Mouse (Mus musculus) left cerebral cortex, adult 9 months (tissue): ENCODE data around the gene Pigh.

ENCODE experiments used
- DNase-seq, 2 experiments: peaks; one replicate each; pipeline ENCODE4 v3.0.0; 2022; ENCODE audit warnings: low spot score in 2 of 2

Gene Pigh

GRCm38 (mm10) chr12:79067526-79067925, 21.9 kb downstream of the Pigh start:
- DNase-seq: no peak

GRCm38 (mm10) chr12:79066431-79066830, 23.0 kb downstream of the Pigh start:
- no peak for DNase-seq

DNA sequence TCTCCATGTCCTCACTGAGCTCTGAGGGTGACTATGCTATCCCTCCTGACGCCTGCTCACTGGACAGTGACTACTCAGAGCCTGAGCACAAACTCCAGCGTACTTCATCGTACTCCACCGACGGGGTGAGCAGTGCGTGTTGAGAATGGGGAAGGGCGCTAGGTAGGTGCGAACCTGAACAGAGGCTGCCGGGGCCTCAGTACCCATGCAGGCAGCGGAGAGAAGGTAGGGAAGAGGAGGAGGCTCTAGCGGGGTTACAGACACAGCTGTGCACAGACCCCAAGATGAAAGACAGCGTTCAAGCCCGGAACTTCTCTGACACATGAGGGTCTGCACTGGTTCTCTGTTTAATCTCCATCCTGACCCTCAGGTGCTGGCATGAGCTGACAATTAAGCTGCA, 25.0 kb downstream of the Pigh start:
- DNase-seq: no peak

DNA sequence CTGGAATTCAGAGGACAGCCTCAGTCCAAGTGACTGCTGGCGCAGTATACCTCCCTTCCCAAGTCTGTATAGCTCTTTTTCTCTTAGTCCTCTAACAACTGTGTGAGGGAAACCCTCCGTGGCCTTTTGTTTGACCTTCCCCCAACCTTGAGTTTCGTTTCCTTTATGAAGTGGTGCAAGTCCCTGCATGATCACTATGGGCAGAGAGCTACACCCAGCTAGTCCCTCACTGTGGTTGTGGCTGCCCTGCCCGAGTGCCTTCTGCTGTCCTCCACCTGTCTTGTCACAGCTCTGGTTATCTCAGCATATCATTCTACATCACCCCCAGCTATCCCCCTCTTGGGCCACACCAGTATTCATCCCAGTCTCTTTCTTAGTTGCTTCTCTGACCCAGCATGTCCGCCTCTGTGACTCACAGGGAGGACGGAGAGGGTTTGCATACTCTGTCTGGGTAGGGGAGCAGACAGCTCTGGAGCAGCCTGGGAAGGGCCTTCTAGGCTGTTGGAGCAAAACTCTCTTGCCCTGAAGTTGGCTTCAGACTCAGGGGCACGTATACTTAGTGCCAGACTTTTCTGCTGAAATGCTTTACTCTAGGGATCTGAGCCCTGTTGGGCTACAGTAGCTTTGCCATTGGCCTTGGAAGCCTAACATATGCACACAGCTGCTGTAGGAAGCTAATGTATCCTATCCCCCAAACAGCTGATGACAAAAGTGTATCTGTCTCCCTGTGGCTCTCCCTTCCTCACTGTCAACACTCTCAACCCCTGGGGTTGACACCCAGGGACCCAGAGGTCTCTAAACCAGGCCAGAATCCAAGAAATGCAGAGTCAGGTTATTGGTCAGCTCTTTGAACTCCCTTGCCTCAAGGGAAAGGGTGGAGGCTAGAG, 28.4 kb downstream of the Pigh start:
- no peak for DNase-seq

GRCm38 (mm10) chr12:79060134-79060533, 29.3 kb downstream of the Pigh start:
- DNase-seq: no peak

DNA sequence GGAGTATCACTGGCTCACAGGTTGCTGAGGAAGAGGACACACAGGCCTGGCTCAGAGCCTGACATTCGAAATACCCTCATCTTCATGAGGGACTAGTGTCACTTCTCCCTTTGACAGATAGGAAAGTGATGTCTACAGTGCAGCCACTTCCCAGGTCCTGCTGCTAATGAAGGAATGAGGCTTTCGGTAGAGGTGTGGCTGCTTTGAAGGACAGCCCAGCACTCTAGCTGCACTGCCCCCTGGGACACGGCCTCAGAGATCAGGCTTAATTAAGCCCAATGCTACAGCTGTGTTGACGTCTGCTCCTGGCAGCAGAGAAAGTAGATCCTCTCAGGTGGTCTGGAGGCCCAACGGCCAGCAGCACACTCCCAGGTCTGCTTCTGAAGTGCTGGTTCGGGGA, 29.9 kb downstream of the Pigh start:
- DNase-seq: no peak

- peak in 1 of 2 experiments; percentile 25 for DNase-seq
These were observed 34.2 kb downstream of the Pigh start for GRCm38 (mm10) chr12:79055276-79055675.

GRCm38 (mm10) chr12:79052073-79052472, 37.4 kb downstream of the Pigh start:
- DNase-seq: no peak

- no peak for DNase-seq
These were observed 38.8 kb downstream of the Pigh start for GRCm38 (mm10) chr12:79050545-79051212.

DNA sequence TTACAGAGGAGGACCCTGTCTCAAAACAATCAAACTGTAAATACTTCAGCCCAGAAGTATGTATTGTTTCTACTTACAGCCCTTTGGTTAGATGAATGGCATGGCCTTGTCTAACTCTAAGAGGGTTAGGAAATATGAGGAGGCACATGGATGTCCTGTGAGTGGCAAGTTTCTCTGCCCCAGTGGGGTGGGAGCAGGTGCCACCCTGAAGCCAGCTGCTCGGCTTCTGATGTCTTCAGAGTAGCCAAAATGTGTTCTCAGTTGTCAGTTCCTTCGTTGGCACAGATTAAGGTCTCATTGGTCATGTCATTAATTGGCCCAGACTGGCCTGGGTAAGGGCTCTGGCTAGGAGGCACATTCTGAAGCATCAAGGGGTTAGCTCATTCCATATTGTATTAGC, 39.6 kb downstream of the Pigh start:
- DNase-seq: no peak

GRCm38 (mm10) chr12:79048898-79049297, 40.6 kb downstream of the Pigh start:
- DNase-seq: no peak

GRCm38 (mm10) chr12:79047203-79047602, 42.2 kb downstream of the Pigh start:
- no peak for DNase-seq

DNA sequence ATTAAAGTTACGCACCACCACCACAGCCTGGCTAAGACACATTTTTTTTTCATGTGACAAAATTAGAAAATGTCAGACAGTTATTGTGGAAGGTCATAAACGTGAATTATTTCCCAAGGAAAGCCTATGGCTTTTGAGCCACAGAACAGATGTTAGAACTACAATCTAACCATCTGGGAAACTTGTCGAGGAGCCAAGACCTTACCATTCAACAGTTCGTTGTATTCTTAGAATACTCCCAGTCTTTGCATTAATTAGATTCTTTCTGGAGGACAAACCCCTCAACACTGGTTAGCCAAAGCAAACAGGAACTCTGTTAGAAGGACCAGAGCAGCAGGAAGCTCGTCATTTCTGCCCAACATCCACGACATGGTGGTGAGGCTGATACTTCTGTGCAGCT, 43.3 kb downstream of the Pigh start:
- DNase-seq: no peak

DNA sequence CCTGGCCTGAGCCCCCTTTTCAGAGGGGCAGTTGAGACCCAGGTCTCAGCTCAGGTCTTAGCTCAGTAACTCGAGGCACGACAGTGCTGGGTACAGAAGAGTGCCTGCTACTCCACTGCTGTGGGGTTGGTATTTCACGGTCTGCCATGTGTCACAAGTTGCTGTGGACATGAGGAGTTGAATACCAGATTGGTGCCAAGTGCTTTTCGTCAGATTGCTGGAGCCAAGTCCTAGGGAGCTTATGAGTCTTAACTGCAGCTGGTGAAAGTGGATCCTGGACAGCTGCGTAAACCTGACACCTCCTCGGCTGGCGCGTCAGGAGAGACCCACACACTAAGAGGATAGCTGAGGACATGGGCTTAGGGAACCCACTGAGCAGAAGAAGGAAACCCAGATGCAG, 44.8 kb downstream of the Pigh start:
- DNase-seq: peak in 1 of 2 experiments; percentile 8

DNA sequence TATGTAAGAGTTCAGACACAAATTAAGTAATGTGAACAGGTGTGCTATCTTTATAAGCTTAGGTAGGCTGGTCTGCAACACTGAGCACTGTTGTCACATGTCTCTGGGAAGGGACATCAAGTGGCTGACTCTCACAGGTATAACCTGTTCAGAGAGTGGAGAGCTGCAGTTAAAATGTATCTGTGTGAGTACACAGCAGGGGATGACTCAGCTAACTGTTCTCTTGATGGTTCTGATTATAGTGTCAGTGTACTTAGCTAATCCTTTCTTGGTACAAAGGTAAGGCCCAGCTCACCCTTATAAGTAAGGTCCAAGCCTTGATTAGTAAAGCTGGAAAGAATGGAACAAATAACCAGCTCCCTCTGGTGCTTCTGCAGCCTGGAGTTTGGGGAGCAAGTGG, 48.0 kb downstream of the Pigh start:
- DNase-seq: no peak

- DNase-seq: no peak
These were observed 49.1 kb downstream of the Pigh start for GRCm38 (mm10) chr12:79040201-79040827.

DNA sequence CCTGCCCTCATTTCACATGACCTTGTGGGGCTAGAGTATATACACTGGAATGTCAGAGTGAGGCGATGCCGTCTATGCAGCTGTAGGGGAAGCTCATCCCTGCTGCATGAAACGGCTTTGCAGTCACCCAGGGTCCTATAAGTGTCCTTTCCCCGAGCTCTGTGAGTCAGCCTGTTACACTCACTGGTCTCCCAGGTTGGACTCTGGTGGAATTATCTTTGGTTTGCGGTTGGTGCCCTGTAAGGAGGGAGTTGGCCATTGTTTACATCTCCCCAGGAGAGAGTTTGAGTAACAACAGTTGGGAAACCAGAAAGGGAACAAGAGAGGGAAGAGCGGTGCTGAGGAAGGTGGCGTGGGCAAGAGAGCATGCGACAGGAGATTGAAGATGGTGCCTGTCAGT, 49.7 kb downstream of the Pigh start:
- no peak for DNase-seq

- peak; percentile 28 to 37 for DNase-seq
These were observed 54.1 kb downstream of the Pigh start for GRCm38 (mm10) chr12:79035349-79035748.

GRCm38 (mm10) chr12:79034331-79034730, 55.1 kb downstream of the Pigh start:
- DNase-seq: no peak
